19 mouse cellular contexts compared by ENCODE assay signal in the genomic region with DNA sequence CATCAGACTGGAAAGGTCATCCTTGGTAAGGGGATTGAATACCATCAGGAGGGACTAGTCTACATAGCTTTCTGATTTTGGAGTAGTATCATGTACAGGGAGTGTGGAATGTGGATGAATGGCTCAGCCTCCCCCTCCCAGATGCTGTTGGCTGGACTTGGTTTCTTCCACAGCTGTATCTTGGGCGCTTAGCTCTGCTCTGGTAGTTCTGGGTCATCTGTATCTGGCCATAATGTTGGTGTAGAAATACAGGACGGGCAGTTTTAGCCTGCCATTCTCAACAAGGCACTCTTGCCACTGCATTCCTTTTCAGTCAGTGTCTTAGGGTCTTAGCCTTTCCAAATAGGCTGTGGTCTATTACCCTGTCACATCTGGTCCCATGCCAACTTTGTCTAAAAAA. TPM values are rescaled to one million over a fixed set of nuclear protein-coding genes. Genes with fewer than 3 reads are reported as not detected.
DNase-seq lines count a peak whose midpoint lies in the region; ATAC-seq and TF ChIP-seq lines count a peak whose summit lies in the region.
"Had no signal": no experiment of that assay in that cellular context is flagged by ENCODE, and none has a peak within 500 bp of the region (broad histone marks: within the 10 kb centered on the region; RNA-seq: fewer than 3 reads in every experiment).

No protein-coding gene starts in this region.

- no peak overlapping the region for H3K27ac ChIP-seq in heart, embryonic 12.5 days (ENCODE audit: poor library complexity, severe bottlenecking)
- 0 out of 2 replicates have a peak overlapping the region, but pooled peaks have one; percentile 2 for H3K27ac ChIP-seq in heart, embryonic 16.5 days (ENCODE audit: low read length)
- no peak overlapping the region for H3K27ac ChIP-seq in lung, embryonic 14.5 days (ENCODE audit: low read depth)
- H3K27ac ChIP-seq: embryonic facial prominence, embryonic 12.5 days; forebrain, embryonic 15.5 days; hindbrain, embryonic 10.5 days had no signal

- ATAC-seq in heart, embryonic 12.5 days (ENCODE audit: insufficient number of reproducible peaks, low FRiP score) = no peak
- ATAC-seq in heart, embryonic 16.5 days (replicated peaks; ENCODE audit: extremely low read depth, insufficient read depth, low FRiP score) = 0 out of 2 replicates have a peak, but pooled peaks have one; percentile 20
- no peak for ATAC-seq in lung, embryonic 14.5 days (ENCODE audit: insufficient read depth)
- 0 out of 2 replicates have a peak, but pooled peaks have one; percentile 5 for ATAC-seq in granulocyte monocyte progenitor cell, adult 5-6 weeks (replicated peaks; ENCODE audit: poor library complexity, severe bottlenecking)
- ATAC-seq: forebrain, embryonic 15.5 days; hindbrain, embryonic 16.5 days; inflammation-experienced regulatory T-cells, adult 6 months; intestine, postnatal 0 days had no signal

- intact Hi-C loops in heart, postnatal 25 days (cut with DNase I) = loop anchor here (10.0 kb wide), 1 partner anchor 627 kb away; the partner anchor contains the start of genes Ccnk and Setd3

- peak; percentile 85 for DNase-seq in heart, adult 11 months
- DNase-seq in heart, postnatal 25 days (ENCODE audit: low spot score) = no peak
- peak; percentile 29 for DNase-seq in lung, embryonic 14.5 days
- no peak for DNase-seq in lung, postnatal 25 days (ENCODE audit: low spot score)
- DNase-seq: adrenal gland, postnatal 10 days; cerebellum, adult 11-12 months; cerebellum, adult 9-10 months; cerebellum, postnatal 25 days; gastrocnemius, postnatal 10 days had no signal

- H3K4me3 ChIP-seq in heart, embryonic 12.5 days = no peak overlapping the region
- no peak overlapping the region for H3K4me3 ChIP-seq in heart, embryonic 16.5 days (ENCODE audit: low read length)
- H3K4me3 ChIP-seq in lung, embryonic 14.5 days (ENCODE audit: low read depth, low read length) = no peak overlapping the region
- H3K4me3 ChIP-seq: embryonic facial prominence, embryonic 12.5 days; forebrain, embryonic 15.5 days; hindbrain, embryonic 10.5 days had no signal

- H3K4me1 ChIP-seq in heart, embryonic 12.5 days (replicated peaks) = peaks cover 51% of the 10 kb centered on the region
- H3K4me1 ChIP-seq in heart, embryonic 16.5 days (ENCODE audit: control insufficient read depth, insufficient read depth, low read length) = peaks cover 40% of the 10 kb centered on the region
- peaks cover 6% of the 10 kb centered on the region for H3K4me1 ChIP-seq in lung, embryonic 14.5 days (ENCODE audit: insufficient read depth)

- H3K4me2 ChIP-seq in heart, embryonic 12.5 days = no peak overlapping the region
- H3K4me2 ChIP-seq in heart, embryonic 16.5 days (ENCODE audit: low read depth, low read length) = no peak overlapping the region
- H3K4me2 ChIP-seq in lung, embryonic 14.5 days = no peak overlapping the region
- H3K4me2 ChIP-seq: embryonic facial prominence, embryonic 12.5 days; forebrain, embryonic 15.5 days; heart, embryonic 11.5 days had no signal

- no peaks in the 10 kb centered on the region for H3K27me3 ChIP-seq in heart, embryonic 12.5 days (replicated peaks)
- no peaks in the 10 kb centered on the region for H3K27me3 ChIP-seq in heart, embryonic 16.5 days (ENCODE audit: control insufficient read depth, insufficient read depth, low read length)
- no peaks in the 10 kb centered on the region for H3K27me3 ChIP-seq in lung, embryonic 14.5 days (ENCODE audit: insufficient read depth, low read length)
- H3K27me3 ChIP-seq: embryonic facial prominence, embryonic 12.5 days; forebrain, embryonic 15.5 days had no signal

- no peaks in the 10 kb centered on the region for H3K9me3 ChIP-seq in heart, embryonic 12.5 days (replicated peaks)
- no peaks in the 10 kb centered on the region for H3K9me3 ChIP-seq in heart, embryonic 16.5 days (replicated peaks; ENCODE audit: control insufficient read depth, low read length)
- H3K9me3 ChIP-seq in lung, embryonic 14.5 days (ENCODE audit: low read depth, low read length) = no peaks in the 10 kb centered on the region
- H3K9me3 ChIP-seq: embryonic facial prominence, embryonic 12.5 days; forebrain, embryonic 15.5 days; hindbrain, embryonic 10.5 days had no signal

- TF ChIP-seq CTCF in lung, embryonic 14.5 days (IDR thresholded peaks at IDR 0.05; ENCODE audit: low read depth) = no peak

- peaks cover 6% of the 10 kb centered on the region for H3K36me3 ChIP-seq in heart, embryonic 12.5 days
- peaks cover 4% of the 10 kb centered on the region; the same call in 1 of the 2 replicates for H3K36me3 ChIP-seq in heart, embryonic 16.5 days (ENCODE audit: control insufficient read depth, insufficient read depth)
- 0 out of 2 replicates have a peak, but pooled peaks cover 12% of the 10 kb centered on the region for H3K36me3 ChIP-seq in lung, embryonic 14.5 days (ENCODE audit: insufficient read depth)
- H3K36me3 ChIP-seq: forebrain, embryonic 15.5 days had no signal

- 71% methylated on average over 2 of the region's 2 CpGs for WGBS in heart, embryonic 12.5 days
- 49% methylated on average over 2 of the region's 2 CpGs for WGBS in heart, embryonic 16.5 days
- WGBS in lung, embryonic 14.5 days = 77% methylated on average over 2 of the region's 2 CpGs

- H3K9ac ChIP-seq in heart, embryonic 12.5 days = no peak overlapping the region
- H3K9ac ChIP-seq in heart, embryonic 16.5 days (ENCODE audit: low read length) = no peak overlapping the region
- H3K9ac ChIP-seq in lung, embryonic 14.5 days = no peak overlapping the region
- H3K9ac ChIP-seq: embryonic facial prominence, embryonic 12.5 days; forebrain, embryonic 15.5 days had no signal

RNA-seq across cellular contexts. Expression of gene Yy1, which starts 8.8 kb away (rescaled TPM):
- 16.0 and 18.8 TPM in 2 replicates for polyA plus RNA-seq in heart, embryonic 12.5 days (2016; fragmentation: Nextera tagmentation; extraction: Ambion mirVana)
- polyA plus RNA-seq in heart, embryonic 16.5 days (2015; fragmentation: Nextera tagmentation; extraction: Ambion mirVana) = 11.7 and 12.5 TPM in 2 replicates
- 10 to 100 TPM; 28.3 to 38.9 TPM for total RNA-seq in heart, postnatal 25 days (2021)
- 24.3 and 26.3 TPM in 2 replicates for polyA plus RNA-seq in lung, embryonic 14.5 days (2014; fragmentation: Nextera tagmentation; extraction: Ambion mirVana)
- 61.2 and 69.7 TPM in 2 replicates for total RNA-seq in granulocyte monocyte progenitor cell, adult 5-6 weeks (2014; fragmentation: Nextera tagmentation)
- 54.0 and 54.6 TPM in 2 replicates for total RNA-seq in granulocyte monocyte progenitor cell, adult 5-6 weeks (2017)

RNA-seq across cellular contexts. Expression of gene Slc25a29, which starts 34.1 kb away (rescaled TPM):
- polyA plus RNA-seq in heart, embryonic 12.5 days (2016; fragmentation: Nextera tagmentation; extraction: Ambion mirVana) = 3.0 and 3.3 TPM in 2 replicates
- polyA plus RNA-seq in heart, embryonic 16.5 days (2015; fragmentation: Nextera tagmentation; extraction: Ambion mirVana) = 4.2 and 4.3 TPM in 2 replicates
- 10 to 100 TPM in 1 of 2 experiments, 1 to 10 TPM in 1; 9.8 to 14.1 TPM for total RNA-seq in heart, postnatal 25 days (2021)
- polyA plus RNA-seq in lung, embryonic 14.5 days (2014; fragmentation: Nextera tagmentation; extraction: Ambion mirVana) = 8.7 and 9.0 TPM in 2 replicates
- total RNA-seq in granulocyte monocyte progenitor cell, adult 5-6 weeks (2014; fragmentation: Nextera tagmentation) = 0.34 and 2.9 TPM in 2 replicates
- total RNA-seq in granulocyte monocyte progenitor cell, adult 5-6 weeks (2017) = 0.39 and 2.9 TPM in 2 replicates

RNA-seq across cellular contexts. Expression of gene Slc25a47, which starts 34.2 kb away (rescaled TPM):
- 5.2 and 5.4 TPM in 2 replicates for polyA plus RNA-seq in heart, embryonic 12.5 days (2016; fragmentation: Nextera tagmentation; extraction: Ambion mirVana)
- polyA plus RNA-seq in heart, embryonic 16.5 days (2015; fragmentation: Nextera tagmentation; extraction: Ambion mirVana) = 5.8 and 6.6 TPM in 2 replicates
- total RNA-seq in heart, postnatal 25 days (2021) = 1 to 10 TPM; 5.9 to 9.3 TPM
- 11.9 and 12.6 TPM in 2 replicates for polyA plus RNA-seq in lung, embryonic 14.5 days (2014; fragmentation: Nextera tagmentation; extraction: Ambion mirVana)
- 8.6 and 10.8 TPM in 2 replicates for total RNA-seq in granulocyte monocyte progenitor cell, adult 5-6 weeks (2014; fragmentation: Nextera tagmentation)
- total RNA-seq in granulocyte monocyte progenitor cell, adult 5-6 weeks (2017) = 2.4 and 5.2 TPM in 2 replicates

Comparison
In these comparisons a context has a peak if more than half of its experiments do, and no peak if none do; other contexts are left out.
1. DNase-seq: peak in heart, adult 11 months (single experiment) and lung, embryonic 14.5 days (single experiment); none in heart, postnatal 25 days (single experiment) and lung, postnatal 25 days (single experiment).
2. ATAC-seq: peak in heart, embryonic 16.5 days (single experiment) and granulocyte monocyte progenitor cell, adult 5-6 weeks (single experiment); none in heart, embryonic 12.5 days (single experiment) and lung, embryonic 14.5 days (single experiment).